Mouse (Mus musculus): ENCODE measurements around the gene Mrap2. TPM values are rescaled to one million over a fixed set of nuclear protein-coding genes. Genes with fewer than 3 reads are reported as not detected.

Gene Mrap2
- polyA plus RNA-seq, 1 experiment, result not detected

- Histone ChIP-seq H3K4me1 (ENCODE audit: control insufficient read depth, insufficient read depth, low read length) (peaks cover 8% of the 10 kb centered on the region), H3K27ac (ENCODE audit: insufficient read depth, low read depth, low read length) (no peak overlapping the region), H3K4me3 (ENCODE audit: insufficient read depth, low read depth, low read length) (no peak overlapping the region)
- TF ChIP-seq CTCF (IDR thresholded peaks at IDR 0.05; ENCODE audit: insufficient read depth, low read depth, low read length) (no peak), POLR2A (IDR thresholded peaks at IDR 0.05; ENCODE audit: insufficient read depth, low read depth, low read length) (no peak)
- 84% methylated on average over 3 of the region's 3 CpGs for whole genome bisulfite sequencing
Observed at GRCm38 (mm10) chr9:87168051-87168450, 23.9 kb downstream of the Mrap2 start.

GRCm38 (mm10) chr9:87169144-87169543 is 25.0 kb downstream of the Mrap2 start:
- WGBS, result 76% methylated on average over 12 of the region's 12 CpGs
- no peak overlapping the region for H3K4me3 ChIP-seq (ENCODE audit: insufficient read depth, low read depth, low read length)
- peaks cover 8% of the 10 kb centered on the region for H3K4me1 ChIP-seq (ENCODE audit: control insufficient read depth, insufficient read depth, low read length)
- TF ChIP-seq POLR2A (IDR thresholded peaks at IDR 0.05; ENCODE audit: insufficient read depth, low read depth, low read length) (no peak), CTCF (IDR thresholded peaks at IDR 0.05; ENCODE audit: insufficient read depth, low read depth, low read length) (no peak)
- H3K27ac ChIP-seq (ENCODE audit: insufficient read depth, low read depth, low read length), result no peak overlapping the region

GRCm38 (mm10) chr9:87170891-87171290 is 26.8 kb downstream of the Mrap2 start:
- WGBS, result 68% methylated on average over 3 of the region's 3 CpGs
- no peak for TF ChIP-seq POLR2A (IDR thresholded peaks at IDR 0.05; ENCODE audit: insufficient read depth, low read depth, low read length)
- peaks cover 8% of the 10 kb centered on the region for H3K4me1 ChIP-seq (ENCODE audit: control insufficient read depth, insufficient read depth, low read length)
- no peak overlapping the region for H3K27ac ChIP-seq (ENCODE audit: insufficient read depth, low read depth, low read length)
- no peak overlapping the region for H3K4me3 ChIP-seq (ENCODE audit: insufficient read depth, low read depth, low read length)

- H3K4me1 ChIP-seq (ENCODE audit: control insufficient read depth, insufficient read depth, low read length), result peaks cover 8% of the 10 kb centered on the region
- TF ChIP-seq POLR2A (IDR thresholded peaks at IDR 0.05; ENCODE audit: insufficient read depth, low read depth, low read length) (no peak), CTCF (IDR thresholded peaks at IDR 0.05; ENCODE audit: insufficient read depth, low read depth, low read length) (no peak)
- H3K27ac ChIP-seq (ENCODE audit: insufficient read depth, low read depth, low read length), result no peak overlapping the region
- 89% methylated on average over 3 of the region's 3 CpGs for WGBS
- H3K4me3 ChIP-seq (ENCODE audit: insufficient read depth, low read depth, low read length), result no peak overlapping the region
Observed at GRCm38 (mm10) chr9:87171517-87171916, 27.4 kb downstream of the Mrap2 start.

- TF ChIP-seq POLR2A (IDR thresholded peaks at IDR 0.05; ENCODE audit: insufficient read depth, low read depth, low read length) (no peak), CTCF (IDR thresholded peaks at IDR 0.05; ENCODE audit: insufficient read depth, low read depth, low read length) (no peak)
- Histone ChIP-seq H3K4me1 (ENCODE audit: control insufficient read depth, insufficient read depth, low read length) (peaks cover under 1% of the 10 kb centered on the region; the same call in 1 of the 2 replicates), H3K4me3 (ENCODE audit: insufficient read depth, low read depth, low read length) (no peak overlapping the region), H3K27ac (ENCODE audit: insufficient read depth, low read depth, low read length) (no peak overlapping the region)
- WGBS, result 77% methylated on average over 7 of the region's 7 CpGs
Observed at GRCm38 (mm10) chr9:87178534-87178933, 34.4 kb downstream of the Mrap2 start.

- H3K4me3 ChIP-seq (ENCODE audit: insufficient read depth, low read depth, low read length), result no peak overlapping the region
Observed at GRCm38 (mm10) chr9:87182231-87182630, 38.1 kb downstream of the Mrap2 start.

GRCm38 (mm10) chr9:87187336-87187735 is 43.2 kb downstream of the Mrap2 start:
- no peak overlapping the region for H3K27ac ChIP-seq (ENCODE audit: insufficient read depth, low read depth, low read length)

More at GRCm38 (mm10) chr9:87182231-87182630, 38.1 kb downstream of the Mrap2 start:
- H3K4me1 ChIP-seq (ENCODE audit: control insufficient read depth, insufficient read depth, low read length), result peaks cover 2% of the 10 kb centered on the region; the same call in 1 of the 2 replicates
- TF ChIP-seq POLR2A (IDR thresholded peaks at IDR 0.05; ENCODE audit: insufficient read depth, low read depth, low read length), result no peak
- TF ChIP-seq CTCF (IDR thresholded peaks at IDR 0.05; ENCODE audit: insufficient read depth, low read depth, low read length), result no peak
- 87% methylated on average over 10 of the region's 10 CpGs for WGBS
- no peak overlapping the region for H3K27ac ChIP-seq (ENCODE audit: insufficient read depth, low read depth, low read length)

GRCm38 (mm10) chr9:87193721-87194120 is 49.6 kb downstream of the Mrap2 start:
- no peaks in the 10 kb centered on the region for H3K4me1 ChIP-seq (ENCODE audit: control insufficient read depth, insufficient read depth, low read length)
- 93% methylated on average over 1 of the region's 1 CpGs for WGBS
- H3K27ac ChIP-seq (ENCODE audit: insufficient read depth, low read depth, low read length), result no peak overlapping the region
- no peak for TF ChIP-seq CTCF (IDR thresholded peaks at IDR 0.05; ENCODE audit: insufficient read depth, low read depth, low read length)
- no peak for TF ChIP-seq POLR2A (IDR thresholded peaks at IDR 0.05; ENCODE audit: insufficient read depth, low read depth, low read length)
- H3K4me3 ChIP-seq (ENCODE audit: insufficient read depth, low read depth, low read length), result no peak overlapping the region

More at GRCm38 (mm10) chr9:87187336-87187735, 43.2 kb downstream of the Mrap2 start:
- Histone ChIP-seq H3K4me1 (ENCODE audit: control insufficient read depth, insufficient read depth, low read length) (peaks cover 2% of the 10 kb centered on the region; the same call in 1 of the 2 replicates), H3K4me3 (ENCODE audit: insufficient read depth, low read depth, low read length) (no peak overlapping the region)
- WGBS, result 88% methylated on average over 4 of the region's 4 CpGs
- no peak for TF ChIP-seq POLR2A (IDR thresholded peaks at IDR 0.05; ENCODE audit: insufficient read depth, low read depth, low read length)
- no peak for TF ChIP-seq CTCF (IDR thresholded peaks at IDR 0.05; ENCODE audit: insufficient read depth, low read depth, low read length)

- TF ChIP-seq CTCF (IDR thresholded peaks at IDR 0.05; ENCODE audit: insufficient read depth, low read depth, low read length) (no peak), POLR2A (IDR thresholded peaks at IDR 0.05; ENCODE audit: insufficient read depth, low read depth, low read length) (no peak)
- Histone ChIP-seq H3K4me1 (ENCODE audit: control insufficient read depth, insufficient read depth, low read length) (no peaks in the 10 kb centered on the region), H3K27ac (ENCODE audit: insufficient read depth, low read depth, low read length) (no peak overlapping the region), H3K4me3 (ENCODE audit: insufficient read depth, low read depth, low read length) (no peak overlapping the region)
- WGBS, result 50% methylated on average over 3 of the region's 3 CpGs
Observed at GRCm38 (mm10) chr9:87197277-87197676, 53.2 kb downstream of the Mrap2 start.

GRCm38 (mm10) chr9:87198036-87198435 is 53.9 kb downstream of the Mrap2 start:
- H3K27ac ChIP-seq (ENCODE audit: insufficient read depth, low read depth, low read length), result no peak overlapping the region
- 93% methylated on average over 6 of the region's 6 CpGs for WGBS
- H3K4me1 ChIP-seq (ENCODE audit: control insufficient read depth, insufficient read depth, low read length), result no peaks in the 10 kb centered on the region
- H3K4me3 ChIP-seq (ENCODE audit: insufficient read depth, low read depth, low read length), result no peak overlapping the region
- no peak for TF ChIP-seq POLR2A (IDR thresholded peaks at IDR 0.05; ENCODE audit: insufficient read depth, low read depth, low read length)
- TF ChIP-seq CTCF (IDR thresholded peaks at IDR 0.05; ENCODE audit: insufficient read depth, low read depth, low read length), result no peak

Data from olfactory bulb, adult 2 months (tissue).